Mouse (Mus musculus) myocyte (in vitro differentiated cells): ENCODE data around the gene H2al1h. TPM values are rescaled to one million over a fixed set of nuclear protein-coding genes. Genes with fewer than 3 reads are reported as not detected.

ENCODE experiments used
- H3K27me3 ChIP-seq: one replicate; pipeline ENCODE4 v1.6.1; 2011; ENCODE audit not compliant: control insufficient read depth, insufficient read depth, insufficient read length
- H3K36me3 ChIP-seq: one replicate; pipeline ENCODE4 v1.6.1; 2011; ENCODE audit not compliant: control insufficient read depth, insufficient read depth
- H3K4me2 ChIP-seq: one replicate; pipeline ENCODE4 v1.6.1; 2011; ENCODE audit warnings: low read depth, control low read depth
- H3K4me3 ChIP-seq: one replicate; pipeline ENCODE4 v1.5.1; 2011; ENCODE audit warnings: mild to moderate bottlenecking, control low read depth, moderate library complexity
- H3K79me2 ChIP-seq: one replicate; pipeline ENCODE4 v1.6.1; 2011; ENCODE audit not compliant: control insufficient read depth, insufficient read depth
- H3ac ChIP-seq: one replicate; pipeline ENCODE4 v1.6.1; 2011; ENCODE audit not compliant: control insufficient read depth, insufficient read length
- CEBPB ChIP-seq: IDR thresholded peaks from 2 replicates; pipeline ENCODE4 v1.6.1; 2011; ENCODE audit warnings: mild to moderate bottlenecking, moderate library complexity; ENCODE audit not compliant: poor library complexity, insufficient read depth, severe bottlenecking
- E2F4 ChIP-seq: IDR thresholded peaks from one replicate; pipeline ENCODE4 v1.6.1; 2011; ENCODE audit warnings: mild to moderate bottlenecking, control low read depth, moderate library complexity; ENCODE audit not compliant: insufficient read depth
- MAX ChIP-seq: IDR thresholded peaks from one replicate; pipeline ENCODE4 v1.6.1; 2011; ENCODE audit warnings: low read depth, mild to moderate bottlenecking, control low read depth
- MYOD1 ChIP-seq, 3 experiments: IDR thresholded peaks; one replicate each; pipeline ENCODE4 v1.6.1; 2011; ENCODE audit warnings: control low read depth in 2 of 3, low read depth in 2 of 3, mild to moderate bottlenecking in 2 of 3, moderate library complexity in 1 of 3; ENCODE audit not compliant: insufficient read length in 2 of 3, control insufficient read depth in 1 of 3
- MYOG ChIP-seq, 3 experiments: IDR thresholded peaks; one replicate each; pipeline ENCODE4 v1.6.1; 2011; ENCODE audit warnings: control low read depth in 2 of 3, low read depth in 2 of 3, mild to moderate bottlenecking in 2 of 3; ENCODE audit not compliant: insufficient read length in 2 of 3, control insufficient read depth in 1 of 3, insufficient read depth in 1 of 3
- POLR2A ChIP-seq: IDR thresholded peaks from one replicate; pipeline ENCODE4 v1.6.1; 2011; ENCODE audit warnings: low read depth, mild to moderate bottlenecking, control low read depth, moderate library complexity; ENCODE audit not compliant: insufficient read length
- POLR2AphosphoS2 ChIP-seq: IDR thresholded peaks from one replicate; pipeline ENCODE4 v1.6.1; 2011; ENCODE audit warnings: low read depth, control low read depth; ENCODE audit not compliant: insufficient read length
- REST ChIP-seq: IDR thresholded peaks from one replicate; pipeline ENCODE4 v1.6.1; 2011; ENCODE audit warnings: mild to moderate bottlenecking, control low read depth, moderate library complexity; ENCODE audit not compliant: insufficient read depth, insufficient read length
- SRF ChIP-seq: IDR thresholded peaks from one replicate; pipeline ENCODE4 v1.6.1; 2011; ENCODE audit warnings: low read depth; ENCODE audit not compliant: control insufficient read depth, insufficient read length
- TCF12 ChIP-seq: IDR thresholded peaks from one replicate; pipeline ENCODE4 v1.6.1; 2011; ENCODE audit warnings: mild to moderate bottlenecking, control low read depth; ENCODE audit not compliant: poor library complexity, insufficient read depth, severe bottlenecking
- TCF3 ChIP-seq: IDR thresholded peaks from one replicate; pipeline ENCODE4 v1.6.1; 2011; ENCODE audit warnings: low read depth, control low read depth; ENCODE audit not compliant: insufficient read length
- USF1 ChIP-seq: IDR thresholded peaks from one replicate; pipeline ENCODE4 v1.6.1; 2011; ENCODE audit warnings: low read depth, mild to moderate bottlenecking, control low read depth, moderate library complexity
- polyA plus RNA-seq: library from polyadenylated mRNA; unstranded; fragments of >200 nt; fragmentation: generic; extraction: Trizol; gene quantifications from one replicate; pipeline ENCODE4 v1.2.1, GENCODE M21; 2012; ENCODE audit warnings: missing spikeins

Gene H2al1h
- polyA plus RNA-seq, 1 experiment = not detected

- H3K36me3 ChIP-seq = no peaks in the 10 kb centered on the region
- H3ac ChIP-seq = no peak overlapping the region
- no peak overlapping the region for H3K4me2 ChIP-seq
- peaks cover 4% of the 10 kb centered on the region for H3K27me3 ChIP-seq
- no peak for TF ChIP-seq TCF3
- TF ChIP-seq REST = no peak
- TF ChIP-seq CEBPB = no peak
- no peak for TF ChIP-seq POLR2A
- TF ChIP-seq POLR2AphosphoS2 = no peak
- TF ChIP-seq SRF = no peak
- TF ChIP-seq USF1 = no peak
- TF ChIP-seq E2F4 = no peak
- TF ChIP-seq MYOD1 (IDR thresholded peaks at IDR 0.05; ENCODE audit: control insufficient read depth in 1 of 3, insufficient read length in 2 of 3, low read depth in 2 of 3) = no peak
- no peak for TF ChIP-seq MYOG (IDR thresholded peaks at IDR 0.05; ENCODE audit: control insufficient read depth in 1 of 3, insufficient read depth in 1 of 3, insufficient read length in 2 of 3, low read depth in 2 of 3)
- TF ChIP-seq MAX = no peak
- TF ChIP-seq TCF12 = no peak
- H3K4me3 ChIP-seq = no peak overlapping the region
- H3K79me2 ChIP-seq = no peaks in the 10 kb centered on the region
These were observed 43.9 kb downstream of the H2al1h start for GRCm38 (mm10) chrX:11365151-11365550.

Other genes starting within 250 kb of the H2al1h start
- gene H2al1a, start 22.2 kb upstream of the H2al1h start, polyA plus RNA-seq = not detected
- not detected for gene H2al1b, start 19.1 kb upstream of the H2al1h start, polyA plus RNA-seq
- gene H2al1c, start 15.8 kb upstream of the H2al1h start, polyA plus RNA-seq = not detected
- not detected for gene H2al1d, start 12.7 kb upstream of the H2al1h start, polyA plus RNA-seq
- gene H2al1e, start 9.6 kb upstream of the H2al1h start, polyA plus RNA-seq = not detected
- not detected for gene H2al1f, start 6.3 kb upstream of the H2al1h start, polyA plus RNA-seq
- not detected for gene H2al1g, start 3.2 kb upstream of the H2al1h start, polyA plus RNA-seq
- gene H2al1i, start 3.2 kb downstream of the H2al1h start, polyA plus RNA-seq = not detected
- gene H2al1j, start 6.3 kb downstream of the H2al1h start, polyA plus RNA-seq = not detected